Mouse (Mus musculus) C2C12 (cell line): ENCODE measurements around the gene Abhd14b.

Experiments
- CTCF ChIP-seq: IDR thresholded peaks from one replicate; pipeline ENCODE4 v1.5.1; 2011; ENCODE audit not compliant: control insufficient read depth, insufficient read depth, insufficient read length
- MAX ChIP-seq: IDR thresholded peaks from one replicate; pipeline ENCODE4 v1.6.1; 2011; ENCODE audit warnings: mild to moderate bottlenecking, control low read depth
- MYOD1 ChIP-seq: IDR thresholded peaks from one replicate; pipeline ENCODE4 v1.6.1; 2011; ENCODE audit warnings: low read depth; ENCODE audit not compliant: control insufficient read depth, insufficient read length
- MYOG ChIP-seq: IDR thresholded peaks from one replicate; pipeline ENCODE4 v1.6.1; 2011; ENCODE audit not compliant: control insufficient read depth, insufficient read length; ENCODE audit errors: extremely low read depth

DNA sequence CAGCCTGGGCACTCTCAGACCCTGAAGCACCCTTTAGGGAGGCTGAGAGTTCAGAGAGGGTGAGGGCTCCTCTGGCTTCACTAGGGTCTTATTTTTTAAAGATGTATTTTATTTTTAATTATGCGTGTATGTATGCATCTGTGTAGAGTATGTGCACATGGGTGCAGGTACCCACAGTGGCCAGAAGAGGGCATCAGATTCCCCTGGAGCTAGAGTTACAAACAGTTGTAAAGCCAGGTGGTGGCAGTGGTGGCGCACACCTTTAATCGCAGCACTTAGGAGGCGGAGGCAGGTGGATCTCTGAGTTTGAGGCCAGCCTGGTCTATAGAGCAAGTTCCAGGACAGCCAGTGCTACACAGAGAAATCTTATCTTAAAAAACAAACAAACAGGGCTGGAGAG is 38.2 kb upstream of the Abhd14b start:
- no peak for TF ChIP-seq MYOD1
- TF ChIP-seq MYOG: no peak
- no peak for TF ChIP-seq CTCF
- no peak for TF ChIP-seq MAX
